Mouse (Mus musculus): ENCODE measurements around the gene Tnrc6b. TPM values are rescaled to one million over a fixed set of nuclear protein-coding genes. Genes with fewer than 3 reads are reported as not detected.

Tnrc6b gene
- polyA plus RNA-seq, 1 experiment: 8.9 TPM

GRCm38 (mm10) chr15:80910183-80910582 lies 199.1 kb downstream of the Tnrc6b start:
- Histone ChIP-seq H3K79me2 (ENCODE audit: control insufficient read depth, insufficient read depth) (no peaks in the 10 kb centered on the region), H3K4me3 (no peak overlapping the region), H3K27me3 (ENCODE audit: control insufficient read depth, insufficient read depth, insufficient read length) (no peaks in the 10 kb centered on the region), H3K36me3 (ENCODE audit: control insufficient read depth, insufficient read depth) (peaks cover 53% of the 10 kb centered on the region), H3ac (ENCODE audit: control insufficient read depth, insufficient read length) (no peak overlapping the region), H3K4me2 (ENCODE audit: low read depth) (no peak overlapping the region)
- no peak for TF ChIP-seq E2F4 (IDR thresholded peaks at IDR 0.05; ENCODE audit: insufficient read depth)
- no peak for TF ChIP-seq TCF3 (IDR thresholded peaks at IDR 0.05; ENCODE audit: insufficient read length, low read depth)
- no peak for TF ChIP-seq MYOG (IDR thresholded peaks at IDR 0.05; ENCODE audit: control insufficient read depth in 1 of 3, insufficient read depth in 1 of 3, insufficient read length in 2 of 3, low read depth in 2 of 3)
- TF ChIP-seq POLR2AphosphoS2 (IDR thresholded peaks at IDR 0.05; ENCODE audit: insufficient read length, low read depth): no peak
- TF ChIP-seq REST (IDR thresholded peaks at IDR 0.05; ENCODE audit: insufficient read depth, insufficient read length): no peak
- TF ChIP-seq MYOD1 (IDR thresholded peaks at IDR 0.05; ENCODE audit: control insufficient read depth in 1 of 3, insufficient read length in 2 of 3, low read depth in 2 of 3): no peak
- TF ChIP-seq POLR2A (IDR thresholded peaks at IDR 0.05; ENCODE audit: insufficient read length, low read depth): no peak
- no peak for TF ChIP-seq SRF (IDR thresholded peaks at IDR 0.05; ENCODE audit: control insufficient read depth, insufficient read length, low read depth)
- no peak for TF ChIP-seq USF1 (IDR thresholded peaks at IDR 0.05; ENCODE audit: low read depth)
- TF ChIP-seq MAX (IDR thresholded peaks at IDR 0.05; ENCODE audit: low read depth): no peak
- no peak for TF ChIP-seq CEBPB (IDR thresholded peaks at IDR 0.05; ENCODE audit: insufficient read depth, poor library complexity, severe bottlenecking)
- TF ChIP-seq TCF12 (IDR thresholded peaks at IDR 0.05; ENCODE audit: insufficient read depth, poor library complexity, severe bottlenecking): no peak

DNA sequence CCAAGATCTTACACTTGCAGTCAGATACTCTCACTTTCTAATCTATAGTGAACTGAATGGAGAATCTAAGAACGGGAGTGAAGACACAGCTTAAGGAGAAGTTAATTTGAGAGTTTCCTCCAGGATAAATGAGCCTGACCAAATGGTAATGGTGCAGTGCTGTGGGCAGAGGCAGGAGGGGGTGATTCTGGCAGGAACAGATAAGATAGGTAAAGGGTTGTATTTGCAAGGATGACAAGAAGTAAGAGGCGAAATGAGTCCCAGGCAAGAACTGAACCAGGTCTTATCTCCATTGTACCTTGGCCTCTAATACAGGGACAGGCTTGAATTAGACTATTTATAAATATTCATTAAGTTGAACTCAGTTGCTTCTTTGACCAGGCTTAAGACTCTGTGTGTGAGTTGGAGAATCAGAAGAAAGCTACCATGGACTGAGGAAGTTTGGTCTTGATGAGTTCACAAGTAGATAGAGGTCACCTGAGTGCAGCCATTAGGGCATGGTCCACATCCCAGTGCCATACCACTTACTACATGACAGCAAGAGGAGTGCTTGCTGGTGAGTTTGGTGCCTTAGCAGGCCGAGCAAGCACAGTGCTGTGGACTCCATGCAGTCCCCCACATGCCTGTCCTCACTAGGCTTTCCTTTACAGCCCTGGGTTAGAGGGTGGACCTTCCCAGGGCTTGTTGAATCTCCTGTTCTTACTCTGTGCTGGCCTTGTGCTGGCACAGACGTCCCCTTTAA lies 199.8 kb downstream of the Tnrc6b start:
- Histone ChIP-seq H3K79me2 (ENCODE audit: control insufficient read depth, insufficient read depth) (no peaks in the 10 kb centered on the region), H3K4me2 (ENCODE audit: low read depth) (no peak overlapping the region), H3K36me3 (ENCODE audit: control insufficient read depth, insufficient read depth) (peaks cover 52% of the 10 kb centered on the region), H3ac (ENCODE audit: control insufficient read depth, insufficient read length) (no peak overlapping the region), H3K27me3 (ENCODE audit: control insufficient read depth, insufficient read depth, insufficient read length) (no peaks in the 10 kb centered on the region), H3K4me3 (no peak overlapping the region)
- TF ChIP-seq E2F4 (IDR thresholded peaks at IDR 0.05; ENCODE audit: insufficient read depth): no peak
- TF ChIP-seq POLR2AphosphoS2 (IDR thresholded peaks at IDR 0.05; ENCODE audit: insufficient read length, low read depth): no peak
- no peak for TF ChIP-seq REST (IDR thresholded peaks at IDR 0.05; ENCODE audit: insufficient read depth, insufficient read length)

- H3K4me3 ChIP-seq: no peak overlapping the region
- TF ChIP-seq TCF12 (IDR thresholded peaks at IDR 0.05; ENCODE audit: insufficient read depth, poor library complexity, severe bottlenecking) (no peak), POLR2AphosphoS2 (IDR thresholded peaks at IDR 0.05; ENCODE audit: insufficient read length, low read depth) (no peak), MAX (IDR thresholded peaks at IDR 0.05; ENCODE audit: low read depth) (no peak), E2F4 (IDR thresholded peaks at IDR 0.05; ENCODE audit: insufficient read depth) (no peak), CEBPB (IDR thresholded peaks at IDR 0.05; ENCODE audit: insufficient read depth, poor library complexity, severe bottlenecking) (no peak), USF1 (IDR thresholded peaks at IDR 0.05; ENCODE audit: low read depth) (no peak), MYOG (IDR thresholded peaks at IDR 0.05; ENCODE audit: control insufficient read depth in 1 of 3, insufficient read depth in 1 of 3, insufficient read length in 2 of 3, low read depth in 2 of 3) (no peak)
- H3K27me3 ChIP-seq (ENCODE audit: control insufficient read depth, insufficient read depth, insufficient read length): no peaks in the 10 kb centered on the region
- H3K79me2 ChIP-seq (ENCODE audit: control insufficient read depth, insufficient read depth): no peaks in the 10 kb centered on the region
- H3K36me3 ChIP-seq (ENCODE audit: control insufficient read depth, insufficient read depth): peaks cover 61% of the 10 kb centered on the region
- H3K4me2 ChIP-seq (ENCODE audit: low read depth): no peak overlapping the region
- no peak overlapping the region for H3ac ChIP-seq (ENCODE audit: control insufficient read depth, insufficient read length)
Measured at GRCm38 (mm10) chr15:80912175-80912574, 201.1 kb downstream of the Tnrc6b start.

DNA sequence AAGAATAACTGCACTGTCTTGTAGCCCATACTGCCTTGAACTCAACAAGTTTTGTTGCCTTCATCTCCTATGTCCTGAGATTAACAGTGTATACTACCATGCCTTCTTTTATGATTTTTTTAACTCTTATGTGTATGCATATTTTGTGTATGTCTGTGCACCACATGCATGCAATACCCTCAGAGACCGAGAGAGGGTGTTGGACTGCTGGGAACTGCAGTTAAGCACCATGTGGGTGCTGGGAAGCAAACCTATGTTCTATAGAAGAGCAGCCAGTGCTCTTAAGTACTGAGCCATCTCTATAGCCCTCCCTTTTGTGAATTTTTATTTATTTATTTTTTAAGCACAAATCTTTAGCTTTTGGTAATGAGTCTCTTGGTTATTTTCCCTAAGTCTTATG lies 202.7 kb downstream of the Tnrc6b start:
- H3K36me3 ChIP-seq (ENCODE audit: control insufficient read depth, insufficient read depth): peaks cover 70% of the 10 kb centered on the region
- H3K79me2 ChIP-seq (ENCODE audit: control insufficient read depth, insufficient read depth): no peaks in the 10 kb centered on the region
- H3ac ChIP-seq (ENCODE audit: control insufficient read depth, insufficient read length): no peak overlapping the region
- no peak overlapping the region for H3K4me3 ChIP-seq
- TF ChIP-seq USF1 (IDR thresholded peaks at IDR 0.05; ENCODE audit: low read depth) (no peak), E2F4 (IDR thresholded peaks at IDR 0.05; ENCODE audit: insufficient read depth) (no peak), MYOD1 (IDR thresholded peaks at IDR 0.05; ENCODE audit: control insufficient read depth in 1 of 3, insufficient read length in 2 of 3, low read depth in 2 of 3) (no peak), POLR2A (IDR thresholded peaks at IDR 0.05; ENCODE audit: insufficient read length, low read depth) (no peak), TCF12 (IDR thresholded peaks at IDR 0.05; ENCODE audit: insufficient read depth, poor library complexity, severe bottlenecking) (no peak), REST (IDR thresholded peaks at IDR 0.05; ENCODE audit: insufficient read depth, insufficient read length) (no peak), SRF (IDR thresholded peaks at IDR 0.05; ENCODE audit: control insufficient read depth, insufficient read length, low read depth) (no peak), POLR2AphosphoS2 (IDR thresholded peaks at IDR 0.05; ENCODE audit: insufficient read length, low read depth) (no peak), CEBPB (IDR thresholded peaks at IDR 0.05; ENCODE audit: insufficient read depth, poor library complexity, severe bottlenecking) (no peak), TCF3 (IDR thresholded peaks at IDR 0.05; ENCODE audit: insufficient read length, low read depth) (no peak), MYOG (IDR thresholded peaks at IDR 0.05; ENCODE audit: control insufficient read depth in 1 of 3, insufficient read depth in 1 of 3, insufficient read length in 2 of 3, low read depth in 2 of 3) (no peak), MAX (IDR thresholded peaks at IDR 0.05; ENCODE audit: low read depth) (no peak)
- H3K4me2 ChIP-seq (ENCODE audit: low read depth): no peak overlapping the region
- H3K27me3 ChIP-seq (ENCODE audit: control insufficient read depth, insufficient read depth, insufficient read length): no peaks in the 10 kb centered on the region

- Histone ChIP-seq H3K4me3 (no peak overlapping the region), H3ac (ENCODE audit: control insufficient read depth, insufficient read length) (no peak overlapping the region), H3K27me3 (ENCODE audit: control insufficient read depth, insufficient read depth, insufficient read length) (no peaks in the 10 kb centered on the region), H3K79me2 (ENCODE audit: control insufficient read depth, insufficient read depth) (no peaks in the 10 kb centered on the region), H3K36me3 (ENCODE audit: control insufficient read depth, insufficient read depth) (peaks cover 78% of the 10 kb centered on the region), H3K4me2 (ENCODE audit: low read depth) (no peak overlapping the region)
- no peak for TF ChIP-seq POLR2A (IDR thresholded peaks at IDR 0.05; ENCODE audit: insufficient read length, low read depth)
- TF ChIP-seq SRF (IDR thresholded peaks at IDR 0.05; ENCODE audit: control insufficient read depth, insufficient read length, low read depth): no peak
- no peak for TF ChIP-seq POLR2AphosphoS2 (IDR thresholded peaks at IDR 0.05; ENCODE audit: insufficient read length, low read depth)
- no peak for TF ChIP-seq MYOD1 (IDR thresholded peaks at IDR 0.05; ENCODE audit: control insufficient read depth in 1 of 3, insufficient read length in 2 of 3, low read depth in 2 of 3)
- no peak for TF ChIP-seq MYOG (IDR thresholded peaks at IDR 0.05; ENCODE audit: control insufficient read depth in 1 of 3, insufficient read depth in 1 of 3, insufficient read length in 2 of 3, low read depth in 2 of 3)
- TF ChIP-seq REST (IDR thresholded peaks at IDR 0.05; ENCODE audit: insufficient read depth, insufficient read length): no peak
- no peak for TF ChIP-seq TCF3 (IDR thresholded peaks at IDR 0.05; ENCODE audit: insufficient read length, low read depth)
- TF ChIP-seq CEBPB (IDR thresholded peaks at IDR 0.05; ENCODE audit: insufficient read depth, poor library complexity, severe bottlenecking): no peak
- TF ChIP-seq E2F4 (IDR thresholded peaks at IDR 0.05; ENCODE audit: insufficient read depth): no peak
- TF ChIP-seq TCF12 (IDR thresholded peaks at IDR 0.05; ENCODE audit: insufficient read depth, poor library complexity, severe bottlenecking): no peak
- TF ChIP-seq MAX (IDR thresholded peaks at IDR 0.05; ENCODE audit: low read depth): no peak
- no peak for TF ChIP-seq USF1 (IDR thresholded peaks at IDR 0.05; ENCODE audit: low read depth)
Measured at GRCm38 (mm10) chr15:80915850-80916249, 204.7 kb downstream of the Tnrc6b start.
